Mouse (Mus musculus): ENCODE results near the gene Gm20388.

- TF ChIP-seq CTCF (IDR thresholded peaks at IDR 0.05; ENCODE audit: low read depth, low read length) (no peak), GATA1 (IDR thresholded peaks at IDR 0.05; ENCODE audit: borderline replicate concordance, low read length) (no peak), POLR2AphosphoS5 (IDR thresholded peaks at IDR 0.05; ENCODE audit: insufficient replicate concordance, low read depth, low read length) (no peak), TAL1 (conservative IDR thresholded peaks at IDR 0.05; ENCODE audit: low read depth, low read length) (no peak), GATA2 (IDR thresholded peaks at IDR 0.05; ENCODE audit: borderline replicate concordance, low read depth, low read length) (no peak)
Measured at GRCm38 (mm10) chr8:120381865-120382264, 471.2 kb downstream of the Gm20388 start.

Measured in G1E (cell line).